In genomic region chr3:99030636-99031035, GRCm38 (mm10) we compare ENCODE assay signal across 12 mouse cellular contexts.
"Had no signal": no experiment of that assay in that cellular context is flagged by ENCODE, and none has a peak within 500 bp of the region (broad histone marks: within the 10 kb centered on the region; RNA-seq: fewer than 3 reads in every experiment).

No protein-coding gene starts in this region.

- H3K27me3 ChIP-seq: limb, embryonic 13.5 days had no signal

- H3K9ac ChIP-seq: limb, embryonic 13.5 days; liver, embryonic 14.5 days had no signal

- H3K4me1 ChIP-seq: limb, embryonic 13.5 days had no signal

- DNase-seq: kidney, adult 11 months; kidney, adult 9 months; kidney, postnatal 10 days; kidney, postnatal 4 days; left cerebral cortex, postnatal 4 days; lung, adult 18-20 months; right cerebral cortex, adult 18-20 months; right cerebral cortex, postnatal 25 days; thymus, postnatal 4 days had no signal

- H3K9me3 ChIP-seq: limb, embryonic 13.5 days had no signal

- H3K4me2 ChIP-seq: limb, embryonic 13.5 days had no signal

- H3K36me3 ChIP-seq: limb, embryonic 13.5 days had no signal

- H3K4me3 ChIP-seq: layer of hippocampus, adult 2 months; limb, embryonic 13.5 days had no signal

- H3K27ac ChIP-seq: layer of hippocampus, adult 2 months; limb, embryonic 13.5 days; liver, embryonic 14.5 days had no signal
